Mouse (Mus musculus) fat pad, adult 2 months (tissue): Measurements from ENCODE around the gene Slc12a9.

ENCODE experiments used
- DNase-seq: peaks from one replicate; pipeline ENCODE4 v3.0.0-alpha.2; 2011; ENCODE audit warnings: low read depth, low spot score; ENCODE audit errors: extremely low read depth

Gene Slc12a9

DNA sequence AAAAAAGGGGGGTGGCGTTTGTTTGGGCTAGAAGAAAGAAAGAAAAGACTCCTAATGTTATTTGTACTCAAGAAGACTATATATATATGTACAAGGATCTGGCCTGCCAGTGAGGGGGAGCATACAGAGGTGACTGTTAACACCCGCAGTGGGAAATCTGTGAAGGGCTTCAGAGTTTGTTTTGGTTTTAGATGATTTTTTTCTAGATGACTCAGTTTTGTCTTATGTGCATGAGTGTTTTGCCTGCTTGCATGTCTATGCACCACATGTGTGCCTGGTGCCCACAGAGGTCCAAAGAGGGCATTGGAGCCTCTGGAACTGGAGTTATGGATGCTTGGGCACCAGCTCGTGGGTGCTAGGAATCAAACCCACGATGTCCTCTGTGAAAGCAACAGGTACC is 13.6 kb upstream of the Slc12a9 start:
- no peak for DNase-seq

DNA sequence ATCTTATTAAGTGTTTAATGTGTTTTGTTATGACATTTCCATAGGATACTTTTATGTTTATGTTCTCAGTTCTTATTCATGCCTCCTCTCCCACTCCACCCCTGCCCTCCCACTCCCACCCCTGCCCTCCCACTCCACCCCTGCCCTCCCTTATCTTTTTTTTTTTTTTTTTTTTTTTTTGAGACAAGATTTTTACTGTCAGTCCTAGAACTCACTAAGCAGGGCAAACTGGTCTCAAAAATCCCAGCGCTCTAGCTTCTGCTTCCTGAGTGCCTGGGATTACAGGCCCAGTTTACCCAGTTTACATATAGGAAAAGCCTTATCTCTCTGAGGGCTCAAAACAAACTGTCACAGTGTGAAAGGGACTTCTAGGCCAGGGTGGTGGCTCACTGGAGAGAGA is 13.0 kb upstream of the Slc12a9 start:
- DNase-seq, result no peak

DNA sequence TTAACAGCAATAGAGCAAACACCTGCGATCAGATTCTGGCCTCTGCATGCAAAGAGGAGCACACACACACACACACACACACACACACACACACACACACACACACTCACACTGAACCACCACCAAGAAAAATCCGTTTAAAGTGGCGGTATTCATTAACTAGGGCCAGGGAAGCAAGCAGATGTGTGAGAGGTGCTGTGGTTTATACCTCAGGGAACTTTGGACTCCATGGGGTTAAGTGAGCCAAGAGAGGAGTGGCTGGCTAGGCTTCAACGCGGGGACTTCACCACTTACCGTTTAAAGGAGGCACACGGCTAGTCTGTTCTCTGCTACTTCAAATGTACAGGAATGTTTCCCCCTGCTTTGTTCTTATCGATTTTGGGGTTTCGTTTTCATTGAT is 12.4 kb upstream of the Slc12a9 start:
- DNase-seq, result no peak

DNA sequence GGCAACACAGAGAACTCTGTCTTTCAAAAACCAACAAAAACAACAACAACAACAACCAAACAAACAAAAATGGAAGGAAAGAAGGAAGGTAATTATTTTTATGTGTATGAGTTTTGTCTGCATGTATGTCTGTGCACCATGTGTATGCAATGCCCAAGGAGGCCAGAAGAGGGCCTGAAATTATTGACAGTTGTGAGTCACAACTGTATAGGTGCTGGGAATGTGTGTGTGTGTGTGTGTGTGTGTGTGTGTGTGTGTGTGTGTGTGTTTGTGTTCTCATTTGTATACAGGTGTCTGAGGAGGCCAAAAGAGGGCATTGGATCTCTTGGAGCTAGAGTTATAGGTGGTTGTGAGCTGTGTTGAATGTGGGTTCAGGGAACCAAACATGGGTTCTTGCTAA is 10.5 kb upstream of the Slc12a9 start:
- no peak for DNase-seq

DNA sequence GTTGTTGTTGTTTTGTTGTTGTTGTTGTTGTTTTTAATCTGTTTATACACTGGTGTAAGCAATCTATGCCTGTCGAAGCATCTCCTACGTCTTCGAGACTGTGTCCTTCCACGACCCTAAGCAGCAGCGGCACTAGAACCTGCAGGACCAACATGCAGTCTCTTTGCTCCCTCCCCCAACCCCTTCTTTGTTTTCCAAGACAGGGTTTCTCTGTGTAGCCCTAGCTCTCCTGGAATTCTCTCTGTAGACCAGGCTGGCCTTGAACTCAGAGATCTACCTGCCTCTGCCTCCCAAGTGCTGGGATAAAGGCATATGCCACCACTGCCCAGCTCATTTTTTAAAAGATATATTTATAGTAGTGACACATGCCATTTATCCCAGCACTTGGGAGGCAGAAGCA is 10.0 kb upstream of the Slc12a9 start:
- no peak for DNase-seq

DNA sequence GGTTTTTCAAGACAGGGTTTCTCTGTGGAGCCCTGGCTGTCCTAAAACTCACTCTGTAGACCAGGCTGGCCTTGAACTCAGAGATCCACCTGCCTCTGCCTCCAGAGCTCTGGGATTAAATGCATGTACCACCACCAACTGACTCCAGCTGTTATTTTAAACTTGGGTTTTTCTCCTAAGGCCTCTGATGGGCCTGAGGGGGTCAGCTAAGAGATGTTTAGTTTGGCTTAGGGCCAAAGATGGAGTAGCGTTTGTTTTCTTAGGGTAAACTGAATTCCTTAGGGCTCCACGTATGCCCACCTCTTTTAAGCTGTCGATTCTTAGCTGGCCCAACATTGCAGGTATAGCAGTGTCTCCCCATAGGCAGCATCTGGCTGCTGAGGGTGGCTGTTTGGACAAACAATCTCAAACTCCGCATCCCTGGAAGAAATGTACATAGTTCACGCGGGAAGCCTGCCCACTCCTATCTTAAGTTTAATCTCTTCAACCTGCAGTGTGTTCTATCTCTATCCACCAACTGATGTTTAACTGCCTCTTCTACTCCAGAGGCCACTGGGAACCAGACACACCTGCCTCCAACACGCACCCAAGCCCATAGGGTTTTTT is 9.1 kb upstream of the Slc12a9 start:
- DNase-seq, result no peak

DNA sequence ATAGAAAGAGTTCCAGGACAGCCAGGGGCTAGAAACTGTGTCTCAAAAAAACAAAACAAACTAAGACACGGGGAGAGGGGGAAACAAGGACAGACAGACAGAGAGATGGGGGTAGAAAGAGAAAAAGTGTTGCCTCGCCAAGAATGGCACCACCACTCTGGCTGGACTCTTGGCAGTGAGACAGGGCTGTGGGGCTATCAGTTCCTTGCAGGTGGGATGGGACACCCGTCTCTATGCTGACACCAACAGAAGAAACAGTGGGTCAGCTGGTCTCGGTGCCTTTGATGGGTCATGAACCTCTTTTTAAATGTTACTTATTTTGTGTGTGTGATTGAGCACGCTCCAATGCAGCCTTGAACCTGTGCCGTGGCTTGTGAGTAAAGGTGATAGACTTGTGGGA is 6.8 kb upstream of the Slc12a9 start:
- DNase-seq, result no peak

DNA sequence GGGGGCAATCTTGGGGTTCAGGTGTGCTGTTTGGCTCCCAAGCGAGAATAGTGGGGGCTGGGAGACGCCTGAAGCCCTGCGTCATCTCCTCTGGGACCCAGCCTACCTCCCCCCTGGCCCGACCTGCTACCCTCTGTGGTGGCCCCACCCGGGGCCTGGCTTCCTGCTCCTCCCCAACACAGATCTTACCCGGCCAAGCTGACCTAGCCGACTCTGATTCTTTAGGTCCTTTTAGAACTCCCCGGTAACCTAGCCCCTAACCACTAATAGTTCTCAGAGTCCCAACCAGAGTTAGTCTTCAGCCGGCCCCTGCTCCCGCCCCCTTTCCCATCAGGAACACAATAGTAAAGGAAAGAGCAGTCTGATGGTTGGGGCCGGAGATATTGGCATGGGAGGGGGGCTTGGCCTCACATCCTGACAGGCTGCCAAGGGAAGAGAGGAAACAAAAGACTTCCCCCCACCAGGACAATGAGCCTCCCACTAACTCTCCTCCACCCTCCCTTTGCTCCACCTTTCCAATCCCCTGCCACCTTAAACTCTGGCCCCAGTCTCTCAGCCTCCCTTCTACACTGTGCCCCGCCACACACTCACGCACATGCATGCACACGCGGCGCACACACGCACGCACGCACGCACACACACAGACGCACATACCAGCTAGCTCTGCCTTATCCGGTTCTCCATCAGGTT is 6.0 kb upstream of the Slc12a9 start:
- DNase-seq, result no peak

DNA sequence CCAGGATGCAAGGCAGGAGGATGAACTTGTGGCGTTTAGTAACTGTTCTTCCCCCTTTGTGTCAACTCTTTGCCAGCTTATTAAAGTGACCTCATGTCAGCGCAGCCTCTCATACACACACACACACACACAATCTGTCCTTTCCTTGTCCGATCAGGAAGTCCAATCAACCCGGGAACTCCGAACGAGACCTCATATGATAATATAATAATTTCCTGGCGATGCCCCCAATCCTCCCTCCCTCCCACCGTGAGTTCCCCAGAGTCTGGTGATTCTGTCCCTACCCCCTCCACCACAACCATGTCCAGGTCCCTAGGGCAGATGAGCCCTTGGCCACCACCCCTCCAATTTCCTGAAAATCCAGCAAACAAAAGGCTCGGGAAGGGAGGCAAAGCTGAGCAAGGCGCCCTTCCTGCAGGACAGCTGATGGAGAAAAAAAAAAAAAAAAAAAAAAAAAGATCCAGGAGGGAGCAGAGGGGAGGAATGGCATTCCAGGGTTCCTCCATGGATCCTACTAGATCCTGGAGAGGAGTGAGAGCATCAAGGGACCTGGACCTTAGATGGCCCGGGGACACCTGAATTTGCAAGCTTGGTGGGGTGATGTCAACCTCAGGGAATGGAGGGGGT is 5.4 kb upstream of the Slc12a9 start:
- DNase-seq, result no peak

DNA sequence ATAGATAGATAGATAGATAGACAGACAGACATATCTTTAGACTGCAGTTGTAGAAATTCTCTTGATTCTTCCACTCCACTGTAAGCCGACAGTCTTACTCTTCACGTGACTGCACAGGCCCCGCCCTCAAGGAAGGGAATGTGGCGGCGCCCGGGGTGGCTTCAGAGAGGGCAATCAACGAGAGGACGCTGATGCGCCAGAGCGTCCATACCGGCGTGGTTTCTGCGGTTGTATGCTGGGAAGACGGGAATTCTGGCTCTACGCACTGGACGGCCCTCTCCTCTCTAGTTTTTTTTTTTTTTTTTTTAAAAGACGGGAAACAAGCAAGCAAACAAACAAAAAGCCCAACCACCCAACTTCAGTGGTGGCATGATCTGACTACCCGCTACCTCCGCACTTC is 4.9 kb upstream of the Slc12a9 start:
- DNase-seq, result no peak

DNA sequence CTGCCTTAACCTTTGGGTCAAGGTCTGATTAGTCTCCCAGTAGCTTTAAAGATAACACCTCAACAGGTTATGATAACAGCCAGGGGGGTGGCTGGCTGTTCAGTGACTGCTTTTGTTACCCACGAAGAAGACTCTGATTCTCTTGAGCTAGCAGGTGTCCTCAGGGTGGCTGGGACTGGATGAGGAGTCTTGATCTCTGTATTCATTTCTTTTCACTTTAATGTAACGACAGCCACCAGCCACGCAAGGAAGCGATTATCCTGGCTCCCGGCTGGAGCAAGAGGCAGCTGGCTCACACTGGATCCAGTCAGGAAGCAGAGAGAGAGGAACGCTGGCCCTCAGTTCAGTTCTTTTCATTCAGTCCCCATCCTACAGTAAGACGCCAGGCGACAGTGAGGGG is 3.8 kb upstream of the Slc12a9 start:
- no peak for DNase-seq

DNA sequence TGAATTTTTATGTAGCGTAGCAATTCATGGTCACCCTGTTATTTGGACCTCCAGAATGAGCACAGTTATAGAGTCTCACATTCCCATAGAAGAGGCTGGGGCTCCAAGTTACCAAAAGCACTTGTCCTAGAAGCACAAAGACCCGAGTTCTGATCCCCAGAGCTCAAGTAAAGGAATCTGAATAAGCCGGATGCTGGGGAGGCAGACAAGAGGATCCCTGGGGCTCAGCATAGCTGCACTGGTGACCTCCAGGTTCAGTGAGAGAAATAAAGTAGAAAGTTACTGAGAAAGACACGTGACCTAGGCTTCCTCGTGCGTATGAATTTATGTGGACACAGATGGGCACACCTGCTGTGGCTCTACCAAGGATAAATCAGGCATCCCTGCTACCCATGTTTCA is 1.7 kb upstream of the Slc12a9 start:
- no peak for DNase-seq

DNA sequence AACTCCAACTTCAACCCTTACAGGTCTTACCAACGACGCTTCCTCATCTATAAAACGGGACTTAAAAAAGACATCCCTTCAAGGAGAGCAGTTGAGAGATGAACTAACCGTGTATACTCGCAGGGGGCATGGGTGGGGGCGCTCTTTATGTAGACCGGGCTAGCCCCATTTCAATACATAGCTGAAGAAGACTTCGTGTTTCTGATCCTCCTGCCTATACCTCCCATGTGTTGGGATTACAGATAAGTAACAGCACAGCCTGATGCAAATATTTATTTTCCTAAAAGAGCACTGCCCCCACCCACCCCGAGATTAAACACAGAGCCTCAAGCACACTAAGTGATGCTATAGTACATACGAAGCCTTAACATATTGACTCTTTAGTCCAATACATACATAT is 920 bp upstream of the Slc12a9 start:
- no peak for DNase-seq

DNA sequence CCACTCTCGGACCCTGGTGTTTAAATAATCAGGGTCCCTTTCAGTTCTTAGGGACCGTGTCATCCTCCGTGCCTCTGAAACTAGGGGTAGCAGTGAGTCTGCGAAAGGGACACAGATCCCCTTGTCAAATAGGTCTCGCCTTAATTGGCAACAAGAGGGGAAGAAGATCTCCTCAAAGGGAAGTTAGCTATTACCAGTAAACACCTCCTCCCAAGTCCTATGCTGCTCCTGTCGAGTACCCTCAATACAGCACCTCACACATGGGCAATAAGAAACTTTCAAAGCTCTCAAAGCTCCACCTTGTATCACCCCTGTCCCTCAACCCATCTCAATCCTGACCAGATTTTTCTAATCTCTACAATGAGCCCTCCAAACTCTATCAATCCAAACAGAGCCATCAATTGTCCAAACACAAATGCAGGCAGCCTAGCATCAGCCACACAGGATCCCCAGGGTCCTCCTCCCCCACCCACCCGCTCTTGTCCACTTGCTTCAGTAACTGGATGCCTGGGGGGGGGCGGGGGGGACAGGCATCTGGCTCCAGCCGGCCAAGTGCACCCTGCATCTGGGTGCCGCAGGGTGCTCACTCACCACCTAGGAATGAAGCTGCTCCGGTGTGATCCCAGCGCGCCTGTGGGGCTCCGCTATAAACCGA is 413 bp downstream of the Slc12a9 start:
- no peak for DNase-seq

DNA sequence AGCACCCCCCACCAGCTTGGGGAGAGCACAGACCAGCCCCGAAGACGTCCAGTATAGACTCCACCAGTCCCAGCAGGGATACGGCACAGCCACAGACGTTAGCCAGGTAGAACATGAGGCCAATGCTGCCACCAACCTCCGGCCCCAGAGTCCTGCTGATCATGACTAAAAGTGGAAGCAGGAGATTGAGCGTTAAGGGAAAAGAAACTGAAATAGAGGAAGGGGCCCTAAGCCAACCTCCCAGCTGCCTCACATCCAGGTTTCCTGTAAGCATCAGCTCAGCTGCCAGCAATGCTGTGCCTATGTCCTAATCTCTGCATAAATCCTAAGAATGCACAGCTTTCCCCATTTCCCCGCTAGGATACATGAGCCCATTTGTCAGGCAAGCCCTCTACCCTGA is 2.5 kb downstream of the Slc12a9 start:
- DNase-seq, result no peak

DNA sequence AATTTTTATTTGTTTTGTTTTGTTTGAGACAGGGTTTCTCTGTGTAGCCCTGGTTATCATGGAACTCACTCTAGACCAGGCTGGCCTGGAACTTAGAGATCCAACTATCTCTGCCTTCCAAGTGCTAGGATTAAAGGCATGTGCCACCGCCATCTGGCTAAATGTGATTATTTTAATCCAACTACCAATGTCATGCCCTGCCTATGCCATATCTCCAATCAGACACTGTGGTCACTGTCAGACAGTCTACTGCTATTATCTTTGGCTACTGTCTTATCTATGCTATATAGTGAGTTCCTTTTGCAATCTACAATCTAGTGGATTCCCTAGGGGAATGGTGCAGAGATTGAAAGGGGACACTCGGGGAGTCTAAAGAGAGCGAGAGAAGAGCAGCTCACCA is 12.4 kb downstream of the Slc12a9 start:
- DNase-seq, result no peak

DNA sequence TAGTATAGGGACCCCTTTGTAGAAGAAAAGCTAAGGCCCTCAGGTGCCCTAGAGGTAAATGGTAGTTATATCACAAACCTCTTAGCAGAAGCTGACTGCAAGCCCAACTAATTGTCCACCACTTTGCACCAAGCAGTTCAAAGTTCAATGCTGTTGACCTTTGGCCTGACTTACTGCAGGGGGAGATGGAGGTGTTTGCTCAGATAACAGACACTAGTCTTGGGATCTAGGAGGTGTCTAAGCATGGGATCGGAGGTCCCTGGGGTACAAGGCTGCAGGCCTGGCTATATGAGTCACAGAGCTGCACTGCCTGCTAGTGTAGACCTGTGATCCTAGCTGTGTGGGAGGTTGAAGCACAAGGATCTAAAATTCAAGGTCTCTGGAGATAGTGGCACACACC is 14.8 kb downstream of the Slc12a9 start:
- no peak for DNase-seq

DNA sequence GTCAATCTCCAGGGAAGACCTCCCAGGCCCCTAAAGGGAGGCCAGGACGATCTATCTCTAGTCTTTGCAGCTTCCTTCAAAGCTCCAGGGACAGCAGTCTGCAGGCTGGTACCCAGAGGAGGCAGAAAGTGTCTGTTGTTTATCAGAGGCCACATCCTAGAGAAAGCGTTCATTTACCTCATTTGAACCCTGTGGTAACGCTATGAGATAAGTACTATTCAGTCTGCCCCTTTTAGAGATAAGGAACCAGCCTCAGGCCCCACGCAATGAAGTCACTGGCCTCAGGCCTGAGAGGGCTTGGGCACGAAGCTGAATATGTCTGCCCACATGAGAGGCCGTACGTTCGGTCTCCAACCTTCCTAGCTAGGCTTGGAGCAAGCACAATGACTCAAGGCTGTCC is 16.0 kb downstream of the Slc12a9 start:
- DNase-seq, result no peak

DNA sequence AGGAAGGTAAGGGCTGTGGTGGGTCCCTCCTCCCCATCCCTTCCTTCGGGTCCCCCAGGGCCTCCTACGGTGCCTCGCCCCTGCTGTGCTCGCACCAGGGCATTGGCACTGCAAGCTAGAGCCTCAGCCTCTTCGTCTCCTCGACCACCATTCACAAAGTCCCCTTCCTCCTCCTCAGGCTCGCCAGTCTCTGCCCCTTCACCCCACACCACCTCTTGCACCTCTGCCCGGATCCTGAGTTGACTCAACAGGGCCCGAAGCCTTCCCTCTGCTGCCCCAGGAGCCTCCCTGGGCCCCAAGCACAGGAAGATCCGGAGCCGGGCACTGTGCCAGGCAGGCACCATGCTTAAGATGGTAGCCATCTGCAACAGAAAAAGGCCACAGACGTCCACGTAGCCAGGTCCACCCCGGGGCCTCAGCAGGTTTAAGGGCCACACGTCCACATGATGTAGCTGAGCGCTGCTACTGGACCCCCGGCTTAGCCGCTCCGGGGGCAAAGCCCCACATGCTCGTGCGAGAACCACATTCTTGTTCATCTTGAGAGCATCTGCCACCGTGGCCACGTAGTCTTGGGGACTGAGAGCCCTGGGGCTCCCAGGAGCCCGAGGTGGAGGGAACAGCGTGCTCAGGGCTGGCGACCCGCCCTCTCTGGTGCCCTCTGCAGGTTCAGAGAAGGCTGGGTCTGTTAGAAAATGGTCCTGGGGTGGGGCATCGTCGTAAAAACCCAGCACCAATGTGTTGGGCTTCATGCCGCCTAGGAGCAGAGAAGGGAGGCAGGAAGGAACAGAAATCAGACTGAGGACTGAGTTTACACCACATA is 18.1 kb downstream of the Slc12a9 start:
- DNase-seq, result no peak

DNA sequence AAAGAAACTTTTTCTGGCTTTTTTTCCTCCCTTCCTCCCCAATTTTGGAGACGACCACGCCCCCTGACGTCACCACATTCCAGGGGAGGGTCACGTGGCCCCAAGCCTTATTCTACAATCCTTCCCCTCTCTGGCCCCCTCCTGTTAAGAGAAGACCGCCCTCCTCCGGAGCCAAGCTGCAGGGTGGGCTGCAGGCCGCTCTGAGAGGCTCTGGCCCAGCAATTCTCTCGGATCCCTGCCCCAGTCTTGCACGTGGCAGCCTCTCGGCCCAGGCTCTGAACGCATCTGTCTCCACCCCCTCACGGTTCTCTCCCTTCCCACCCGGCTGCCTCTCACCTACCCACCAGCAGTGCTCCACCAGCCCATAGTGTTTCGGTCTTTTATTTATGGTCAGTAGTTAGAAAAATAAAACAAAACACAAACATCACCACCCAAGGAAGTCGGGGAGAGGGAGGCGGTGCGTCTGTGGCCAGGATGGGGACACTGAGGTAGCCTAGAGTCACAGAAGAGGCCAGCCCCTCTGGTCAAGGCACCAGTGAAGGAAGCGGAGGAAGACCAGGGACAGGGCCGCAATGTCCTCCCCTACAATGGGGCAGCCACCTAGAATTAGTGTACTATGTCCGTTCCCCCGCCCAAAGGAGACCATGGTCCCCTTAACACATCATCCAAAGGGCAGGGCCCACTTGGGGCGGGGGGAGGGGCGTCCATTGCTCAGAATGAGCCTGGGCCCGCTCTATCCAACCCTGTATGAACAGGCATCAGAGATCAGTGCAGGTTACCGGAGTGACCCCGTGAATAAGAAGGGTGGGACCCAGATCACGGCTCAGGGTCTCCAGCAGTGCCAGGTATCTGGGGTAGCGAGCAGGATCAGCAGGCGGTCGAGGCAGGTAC is 19.0 kb downstream of the Slc12a9 start, which contains the start of gene Trip6:
Trip6 (minus strand) TSS at position 212 of the 891 bp plus-strand sequence.
- DNase-seq, result no peak
